Mouse (Mus musculus) right cerebral cortex, postnatal 14 days (tissue): ENCODE results near the gene Fitm2.
"Not testable (repeated sequence)": the region's sequence is repeated elsewhere in the genome, so short reads cannot be mapped to it uniquely, and the experiment has no call there.

ENCODE experiments used
- DNase-seq: peaks from one replicate; pipeline ENCODE4 v3.0.0; 2022

Fitm2 gene

GRCm38 (mm10) chr2:163462801-163463200 lies 9.6 kb downstream of the Fitm2 start:
- DNase-seq: no peak

- no peak for DNase-seq
Observed at GRCm38 (mm10) chr2:163462386-163462785, 10.0 kb downstream of the Fitm2 start.

DNA sequence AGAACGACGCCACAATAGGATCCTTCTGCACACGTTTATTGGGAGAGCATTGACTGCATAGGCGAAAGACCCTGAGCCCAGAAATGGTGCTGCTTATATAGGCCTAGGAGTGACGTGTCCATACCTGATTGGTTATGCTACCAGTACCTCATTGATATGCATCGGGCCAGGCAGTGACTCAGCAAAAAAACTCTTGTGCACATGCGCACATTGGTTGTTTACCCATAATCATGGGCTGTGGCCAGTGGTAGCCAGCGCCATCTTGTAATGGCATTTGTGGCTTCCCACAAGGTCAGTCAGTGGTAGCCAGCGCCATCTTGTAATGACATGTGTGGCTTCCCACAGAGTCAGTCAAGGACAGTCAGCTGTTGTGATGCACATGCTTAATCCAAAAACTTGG lies 11.1 kb downstream of the Fitm2 start:
- not testable (repeated sequence) for DNase-seq

DNA sequence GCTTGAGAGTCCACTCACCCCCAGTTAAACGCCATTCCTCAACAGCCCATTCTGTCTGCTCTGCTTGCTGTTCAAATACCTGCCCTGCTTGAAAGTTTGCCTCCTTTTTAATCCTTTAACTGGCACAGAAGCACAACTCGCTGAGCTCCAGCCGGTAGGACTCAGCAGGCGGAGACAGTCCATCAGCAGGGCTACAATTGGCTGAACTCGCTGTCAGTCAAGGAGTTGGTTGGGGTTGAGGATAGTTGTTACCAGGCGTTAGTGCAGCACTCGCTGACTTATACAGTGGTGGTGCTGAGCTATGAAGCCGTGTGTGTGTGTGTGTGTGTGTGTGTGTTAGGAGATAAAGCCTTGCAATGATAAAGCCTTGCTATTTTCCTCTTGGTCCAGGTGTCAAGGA lies 11.8 kb downstream of the Fitm2 start:
- DNase-seq: no peak

- DNase-seq: no peak
Observed at GRCm38 (mm10) chr2:163459380-163459779, 13.0 kb downstream of the Fitm2 start.

DNA sequence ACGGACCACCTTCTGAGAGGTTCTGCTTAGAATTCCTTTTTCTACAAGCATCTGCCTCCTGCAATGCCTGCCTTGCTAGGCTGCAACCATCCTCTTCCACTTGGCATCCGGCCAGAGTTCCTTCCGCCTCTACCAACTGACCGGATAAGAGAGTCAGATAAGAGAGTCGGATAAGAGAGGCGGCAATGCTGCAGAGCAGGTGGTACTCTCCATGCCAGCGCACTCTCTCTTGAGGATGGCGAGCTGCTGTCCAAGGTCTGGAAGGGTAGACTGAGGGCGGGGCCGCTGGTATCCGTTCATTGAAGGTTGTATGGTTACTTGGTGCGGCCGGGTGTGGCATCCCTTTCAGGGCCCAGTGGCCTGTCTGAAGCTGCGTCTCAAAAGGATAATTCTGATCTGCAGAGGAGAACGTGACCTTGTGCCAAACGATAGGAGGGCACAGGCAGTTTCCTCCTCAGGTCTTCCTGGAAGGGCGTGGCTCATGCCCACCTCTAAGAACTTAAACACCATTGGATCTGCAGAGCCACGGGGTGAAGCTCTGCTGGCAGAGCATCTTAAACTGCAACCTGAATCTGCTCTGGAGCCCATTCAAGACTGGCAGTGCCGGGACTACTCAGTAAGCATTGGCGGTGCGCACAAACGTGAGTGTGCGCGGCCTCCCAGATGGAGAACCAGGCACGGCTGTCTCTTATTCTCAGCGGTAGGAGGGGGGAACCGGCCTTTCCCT lies 13.7 kb downstream of the Fitm2 start:
- DNase-seq: no peak

DNA sequence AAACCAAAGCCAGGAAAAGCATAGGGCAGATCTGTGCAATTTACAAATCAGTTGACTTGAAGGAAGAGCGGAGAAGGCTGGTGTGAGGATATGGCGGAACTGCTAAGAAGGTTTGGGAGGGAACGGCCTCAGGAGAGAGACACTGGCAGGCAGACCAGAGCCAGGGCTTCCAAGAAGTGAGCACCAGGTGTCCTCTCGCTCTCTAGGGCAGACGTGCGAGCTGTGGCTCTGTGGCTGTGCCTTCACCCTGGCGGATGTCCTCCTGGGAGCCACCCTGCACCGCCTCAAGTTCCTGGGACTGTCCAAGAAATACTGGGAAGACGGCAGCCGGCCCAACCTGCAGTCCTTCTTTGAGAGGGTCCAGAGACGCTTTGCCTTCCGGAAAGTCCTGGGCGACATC lies 19.1 kb downstream of the Fitm2 start:
- DNase-seq: no peak

DNA sequence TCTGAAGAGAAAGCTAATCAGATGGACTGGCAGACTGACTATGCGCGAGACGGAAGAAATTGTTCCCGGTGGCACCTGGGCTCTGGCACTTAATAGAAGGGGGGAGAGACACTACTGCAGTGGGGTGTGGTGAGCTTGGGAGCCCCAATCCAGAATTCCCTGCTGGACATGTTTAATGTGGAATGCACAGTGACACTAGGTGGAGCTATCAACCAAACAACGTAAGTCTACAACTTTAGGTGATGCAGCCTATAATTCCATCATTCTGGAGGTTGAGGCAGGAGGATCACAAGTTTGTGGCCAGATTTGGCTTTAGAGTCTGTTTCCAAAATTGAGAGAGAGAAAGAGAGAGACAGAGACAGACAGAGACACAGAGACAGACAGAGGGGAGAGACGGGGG lies 19.7 kb downstream of the Fitm2 start:
- no peak for DNase-seq

GRCm38 (mm10) chr2:163450668-163451295 lies 21.6 kb downstream of the Fitm2 start:
- peak; percentile 54 for DNase-seq

- no peak for DNase-seq
Observed at GRCm38 (mm10) chr2:163449276-163449675, 23.2 kb downstream of the Fitm2 start.

- DNase-seq: no peak
Observed at GRCm38 (mm10) chr2:163447375-163447774, 25.1 kb downstream of the Fitm2 start.

DNA sequence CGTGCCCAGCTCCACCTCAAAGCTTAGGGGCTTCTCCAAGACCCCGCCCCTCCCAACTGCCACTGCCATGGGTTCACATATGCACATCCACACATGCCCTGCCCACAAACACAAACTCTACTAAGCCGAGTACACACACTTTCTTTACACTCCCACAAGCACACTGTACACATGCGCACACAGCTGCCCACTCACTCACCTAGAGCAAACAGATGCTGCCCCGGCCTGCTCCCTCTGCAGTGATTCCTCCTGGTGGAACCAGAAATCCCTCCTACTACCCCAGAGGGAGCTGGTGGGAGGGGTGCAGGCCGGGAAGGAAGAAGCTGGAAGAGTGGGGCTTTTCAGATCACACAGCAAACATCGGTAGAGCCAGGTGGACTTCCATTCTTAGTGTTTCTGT lies 28.4 kb downstream of the Fitm2 start:
- DNase-seq: no peak

- DNase-seq: no peak
Observed at GRCm38 (mm10) chr2:163443543-163443942, 28.9 kb downstream of the Fitm2 start.

DNA sequence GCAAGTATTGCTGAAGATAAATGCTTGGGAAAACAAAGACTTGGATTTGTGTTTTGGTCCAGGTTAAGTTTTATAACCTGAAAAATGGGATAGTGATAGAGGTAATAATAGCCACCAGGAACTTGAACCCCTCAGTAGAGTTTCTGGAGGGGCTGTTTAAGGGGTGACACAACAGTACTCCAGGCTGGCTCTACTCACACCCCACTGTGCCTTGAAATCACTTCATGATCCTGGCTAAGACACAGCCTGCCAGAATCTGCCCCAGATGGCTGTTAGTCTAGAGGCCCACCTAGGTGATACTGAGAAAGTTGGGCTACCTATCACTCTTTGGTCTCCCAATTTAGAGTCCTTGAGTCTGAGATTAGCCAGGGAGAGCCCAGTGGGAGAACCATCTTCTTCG lies 32.9 kb downstream of the Fitm2 start:
- DNase-seq: no peak

GRCm38 (mm10) chr2:163438619-163439451 lies 33.6 kb downstream of the Fitm2 start:
- no peak for DNase-seq

DNA sequence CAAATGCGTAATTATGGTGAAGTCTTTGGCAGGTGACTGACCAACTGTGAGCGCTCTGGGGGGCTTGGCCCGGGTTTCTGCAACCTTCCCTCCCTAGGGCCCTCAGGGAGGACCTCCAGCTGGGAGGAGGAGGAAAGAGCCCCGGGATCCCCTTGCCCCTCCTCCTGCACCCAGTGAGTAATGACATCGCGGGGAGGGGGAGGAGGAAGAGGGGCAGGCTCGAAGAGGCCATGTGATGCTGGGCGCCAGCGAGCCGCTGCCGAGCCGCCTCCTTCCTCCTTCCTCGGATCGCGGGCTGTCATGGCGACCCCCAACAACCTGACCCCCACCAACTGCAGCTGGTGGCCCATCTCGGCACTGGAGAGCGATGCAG lies 34.2 kb downstream of the Fitm2 start, which contains the start of gene Gdap1l1:
Gdap1l1 (plus strand) TSS at position 231 of the 373 bp plus-strand sequence.
- DNase-seq: peak; percentile 77

- no peak for DNase-seq
Observed at GRCm38 (mm10) chr2:163437800-163438199, 34.6 kb downstream of the Fitm2 start.

GRCm38 (mm10) chr2:163433971-163434370 lies 38.5 kb downstream of the Fitm2 start:
- no peak for DNase-seq

- no peak for DNase-seq
Observed at GRCm38 (mm10) chr2:163431289-163431688, 41.1 kb downstream of the Fitm2 start.

- no peak for DNase-seq
Observed at GRCm38 (mm10) chr2:163428346-163429011, 44.0 kb downstream of the Fitm2 start.

- no peak for DNase-seq
Observed at GRCm38 (mm10) chr2:163424597-163424996, 47.8 kb downstream of the Fitm2 start, which contains the start of gene Oser1. Gene Oser1 (minus strand): TSS chr2:163424697.

GRCm38 (mm10) chr2:163422895-163423660 lies 49.4 kb downstream of the Fitm2 start:
- no peak for DNase-seq
